Mouse (Mus musculus): Measurements from ENCODE around the gene Impad1.

Impad1 gene

DNA sequence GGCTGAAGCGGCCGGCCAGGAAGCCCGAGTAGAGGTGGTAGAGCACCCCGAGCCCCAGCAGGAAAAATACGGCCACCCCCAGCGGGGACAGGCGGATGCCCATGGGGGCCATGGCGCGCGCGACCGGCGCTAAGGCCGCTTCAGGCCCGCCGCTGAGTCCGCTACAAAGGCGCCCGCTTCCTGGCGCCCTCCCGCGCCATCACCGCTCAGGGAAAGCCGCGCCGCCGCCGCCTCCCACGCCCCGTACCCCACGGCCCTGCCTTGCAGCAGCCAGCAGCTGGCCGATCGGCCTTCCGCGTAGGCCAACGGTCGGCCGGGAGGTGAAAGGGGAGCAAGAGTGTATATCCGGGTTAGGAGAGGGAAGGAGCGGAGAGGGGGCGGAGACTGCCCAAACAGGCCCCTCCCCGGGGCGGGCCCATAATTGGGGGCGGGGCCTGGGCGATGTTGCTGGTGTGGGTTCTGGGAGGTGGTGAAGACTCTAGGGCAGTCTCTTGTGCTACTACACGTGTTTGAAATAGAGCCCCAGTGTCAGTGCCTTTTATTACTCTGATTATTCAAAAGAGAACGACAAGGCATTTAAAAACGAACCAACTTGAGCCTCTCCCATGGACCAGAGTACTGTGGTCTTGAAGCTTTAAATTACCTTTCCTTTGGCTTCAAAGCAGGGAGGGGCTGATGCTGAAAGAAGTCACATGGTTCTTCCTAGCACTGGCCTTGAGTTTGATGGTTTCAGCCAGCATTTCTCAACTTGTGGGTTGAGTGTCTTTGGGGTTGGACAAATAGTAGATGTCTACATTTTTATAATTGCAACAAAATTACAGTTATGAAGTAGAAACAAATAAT lies at the start of gene Impad1:
Impad1 (minus strand) TSS at position 364 of the 843 bp plus-strand sequence.
- peak; percentile 62 to 86 for DNase-seq (ENCODE audit: low spot score in 2 of 2)

- no peak for DNase-seq (ENCODE audit: low spot score in 2 of 2)
These were observed 47.0 kb upstream of the Impad1 start for GRCm38 (mm10) chr4:4840145-4840544.

- DNase-seq (ENCODE audit: low spot score in 2 of 2), result no peak
These were observed 40.7 kb upstream of the Impad1 start for GRCm38 (mm10) chr4:4833789-4834295.

- no peak for DNase-seq (ENCODE audit: low spot score in 2 of 2)
These were observed 35.0 kb upstream of the Impad1 start for GRCm38 (mm10) chr4:4828131-4828530.

- no peak for DNase-seq (ENCODE audit: low spot score in 2 of 2)
These were observed 29.0 kb upstream of the Impad1 start for GRCm38 (mm10) chr4:4822119-4822518.

DNA sequence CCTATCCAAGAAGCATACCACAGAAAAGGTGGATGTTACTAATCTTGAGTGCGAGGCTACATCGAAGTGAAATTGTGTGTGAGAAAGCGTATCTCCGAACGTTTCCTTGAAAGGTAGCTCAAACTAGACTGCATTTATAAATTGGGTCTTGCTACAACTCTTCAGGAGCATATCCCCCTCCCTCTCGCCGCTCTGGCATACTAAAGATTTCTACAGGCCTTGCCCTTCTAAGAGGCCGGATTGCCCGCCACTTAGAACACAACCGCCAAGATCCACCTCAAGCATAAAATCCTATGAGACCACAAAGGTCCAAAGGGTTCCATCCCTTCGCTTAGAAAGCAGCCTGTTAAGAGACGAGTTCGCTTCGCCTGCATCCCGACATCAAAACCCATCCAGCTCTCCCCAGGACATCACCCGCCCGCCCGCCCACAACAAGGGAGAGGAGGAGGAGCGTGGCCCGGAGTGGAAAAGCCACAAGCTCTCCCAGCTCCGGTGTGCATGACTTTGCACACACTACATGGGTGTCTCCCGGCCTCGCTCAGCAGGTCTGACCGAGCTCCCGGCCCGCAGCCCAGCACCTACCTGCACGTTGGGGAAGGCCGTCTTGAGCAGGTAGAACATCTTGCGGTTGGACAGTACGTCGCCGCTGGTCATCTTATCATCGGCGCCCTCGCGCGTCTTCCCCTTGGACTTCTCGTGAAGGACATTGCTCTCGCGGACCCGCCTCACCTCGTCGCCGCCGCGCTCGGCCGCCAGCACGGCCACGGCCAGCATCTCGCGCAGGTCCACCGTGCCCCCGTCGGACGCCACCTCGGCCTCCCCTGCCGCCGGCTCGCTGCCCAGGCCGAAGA lies 789 bp downstream of the Impad1 start:
- DNase-seq (ENCODE audit: low spot score in 2 of 2), result peak; percentile 27 to 50

- no peak for DNase-seq (ENCODE audit: low spot score in 2 of 2)
These were observed 2.0 kb downstream of the Impad1 start for GRCm38 (mm10) chr4:4791180-4791579.

DNA sequence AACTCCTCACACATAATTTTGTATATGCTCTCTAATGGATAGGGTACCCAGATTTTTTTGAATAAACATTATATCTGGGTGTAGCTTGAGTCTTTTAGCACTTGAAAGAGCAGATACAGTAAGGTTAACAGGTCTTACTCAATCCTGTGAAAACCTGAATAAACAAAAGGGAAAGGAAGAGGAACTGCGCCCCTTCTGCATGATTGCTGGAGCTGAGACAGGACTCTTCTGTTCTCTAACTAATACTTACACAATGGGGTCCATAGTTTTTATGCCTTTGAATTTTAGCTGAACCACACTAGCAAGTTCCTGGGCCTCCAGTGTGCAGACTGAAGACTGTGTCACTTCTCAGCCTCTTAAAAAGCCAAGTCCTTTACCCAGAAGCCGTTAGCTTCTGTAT lies 8.0 kb downstream of the Impad1 start:
- no peak for DNase-seq (ENCODE audit: low spot score in 2 of 2)

- DNase-seq (ENCODE audit: low spot score in 2 of 2), result no peak
These were observed 8.8 kb downstream of the Impad1 start for GRCm38 (mm10) chr4:4784305-4784704.

- no peak for DNase-seq (ENCODE audit: low spot score in 2 of 2)
These were observed 9.5 kb downstream of the Impad1 start for GRCm38 (mm10) chr4:4783686-4783957.

- no peak for DNase-seq (ENCODE audit: low spot score in 2 of 2)
These were observed 10.1 kb downstream of the Impad1 start for GRCm38 (mm10) chr4:4782882-4783685.

- no peak for DNase-seq (ENCODE audit: low spot score in 2 of 2)
These were observed 13.8 kb downstream of the Impad1 start for GRCm38 (mm10) chr4:4779265-4779770.

DNA sequence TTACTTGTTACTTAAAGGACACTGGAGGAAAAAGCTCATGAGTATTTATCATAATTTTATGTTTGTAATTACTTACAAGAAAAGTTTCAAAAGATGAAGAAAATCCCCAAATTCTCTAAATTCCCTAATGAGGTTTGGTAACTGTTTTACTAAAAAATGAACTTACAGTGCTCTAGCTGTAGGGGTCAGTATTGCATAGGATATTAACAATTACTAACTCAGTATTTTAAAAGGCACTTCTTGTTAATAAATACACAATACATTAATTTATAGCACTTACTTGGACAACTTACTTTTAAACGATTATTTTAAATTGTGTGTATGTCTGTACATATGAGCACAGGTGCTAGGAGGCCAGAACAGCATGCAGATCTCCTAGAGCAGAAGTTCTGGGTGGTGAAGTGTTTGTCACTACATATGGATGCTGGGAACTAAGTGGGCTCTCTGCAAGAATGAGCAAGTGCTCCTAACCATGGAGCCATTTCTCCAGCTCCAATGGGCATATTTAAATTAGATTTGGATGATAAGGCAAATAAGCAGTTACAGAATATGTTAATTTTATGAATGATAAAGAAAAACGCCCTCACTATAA lies 21.5 kb downstream of the Impad1 start:
- no peak for DNase-seq (ENCODE audit: low spot score in 2 of 2)

- DNase-seq (ENCODE audit: low spot score in 2 of 2), result no peak
These were observed 27.3 kb downstream of the Impad1 start for GRCm38 (mm10) chr4:4765806-4766205.

- DNase-seq (ENCODE audit: low spot score in 2 of 2), result no peak
These were observed 34.8 kb downstream of the Impad1 start for GRCm38 (mm10) chr4:4758376-4758775.

DNA sequence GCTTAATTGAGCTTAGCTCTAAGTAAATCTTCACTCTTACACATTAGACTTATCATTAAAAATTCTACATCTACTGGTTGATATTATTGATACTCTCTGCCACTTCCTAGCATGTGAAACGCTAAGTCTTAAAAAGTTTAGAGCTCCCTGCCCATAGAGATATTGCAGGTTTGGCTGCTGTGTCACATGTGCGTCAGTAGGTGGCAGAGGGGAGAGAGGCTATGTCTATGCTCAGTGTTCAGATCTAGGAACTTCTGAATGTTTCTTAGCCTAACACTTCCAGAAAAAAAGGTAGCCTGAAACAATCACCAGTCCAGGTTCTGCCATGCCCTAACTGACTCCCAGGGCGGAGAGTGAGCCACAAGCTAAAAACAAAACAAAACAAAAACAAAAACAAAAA lies 63.7 kb downstream of the Impad1 start:
- DNase-seq (ENCODE audit: low spot score in 2 of 2), result no peak

DNA sequence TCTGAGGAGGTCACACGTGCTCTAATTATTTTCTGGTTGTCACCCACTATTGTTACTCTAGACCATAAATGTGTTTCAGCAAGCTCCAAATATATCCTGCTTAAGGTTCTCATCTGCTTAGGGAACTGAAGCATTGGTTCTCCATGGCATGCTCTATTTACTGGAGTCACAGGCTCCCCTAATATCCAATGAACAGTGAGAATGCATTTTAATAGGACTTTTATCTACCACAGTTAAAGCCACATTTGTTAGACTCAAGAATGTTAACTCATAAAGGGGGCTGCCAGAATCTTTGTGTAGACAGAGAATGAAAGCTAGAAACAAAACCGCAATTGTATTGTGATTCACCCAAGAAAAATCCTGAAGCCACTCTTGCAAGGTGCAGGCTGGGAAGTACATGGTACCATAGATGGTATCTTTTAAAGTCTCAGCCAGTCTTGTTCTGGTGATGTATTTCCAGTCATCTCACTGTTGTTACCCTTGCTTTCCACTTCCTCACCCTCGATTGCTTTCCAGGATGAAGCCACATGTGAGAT lies 66.8 kb downstream of the Impad1 start:
- no peak for DNase-seq (ENCODE audit: low spot score in 2 of 2)

DNA sequence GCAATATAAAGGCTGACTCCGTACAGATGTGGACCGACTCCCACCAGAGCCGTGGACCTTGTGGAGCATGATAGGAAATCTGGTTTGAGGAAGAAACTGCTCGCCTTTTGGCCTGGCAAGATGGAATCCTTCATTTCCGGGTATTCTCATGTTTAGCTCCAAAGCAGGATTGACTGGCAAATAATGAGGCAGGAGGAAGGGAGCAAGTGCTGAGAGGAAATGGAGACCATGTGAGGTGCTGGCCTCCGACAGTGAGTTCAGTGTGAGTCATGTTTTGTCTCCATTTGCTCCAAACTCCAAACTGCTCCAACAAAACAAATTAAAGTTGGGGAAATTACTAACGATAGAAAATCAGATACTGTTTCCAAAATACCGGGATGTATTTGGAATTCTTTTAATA lies 69.3 kb downstream of the Impad1 start:
- DNase-seq (ENCODE audit: low spot score in 2 of 2), result no peak

DNA sequence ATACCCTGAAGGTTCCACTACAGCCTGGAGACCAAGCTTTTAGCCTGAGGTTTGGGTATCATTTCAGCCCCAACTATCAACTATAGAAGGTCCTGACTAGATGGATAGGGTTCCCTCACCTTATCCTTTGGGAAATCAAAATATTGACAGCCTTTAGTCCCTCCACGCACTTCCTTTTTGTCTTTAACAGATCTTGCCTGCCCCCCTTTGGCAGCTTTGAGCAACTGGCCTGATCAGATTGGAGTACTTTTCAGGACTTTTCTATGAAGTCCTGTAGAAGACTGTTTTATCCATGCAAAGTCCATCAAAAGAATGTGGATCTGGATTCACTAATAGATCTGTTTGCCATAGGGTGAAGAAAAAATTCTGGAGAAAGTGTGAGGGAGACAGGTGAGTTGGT lies 71.1 kb downstream of the Impad1 start:
- no peak for DNase-seq (ENCODE audit: low spot score in 2 of 2)

DNA sequence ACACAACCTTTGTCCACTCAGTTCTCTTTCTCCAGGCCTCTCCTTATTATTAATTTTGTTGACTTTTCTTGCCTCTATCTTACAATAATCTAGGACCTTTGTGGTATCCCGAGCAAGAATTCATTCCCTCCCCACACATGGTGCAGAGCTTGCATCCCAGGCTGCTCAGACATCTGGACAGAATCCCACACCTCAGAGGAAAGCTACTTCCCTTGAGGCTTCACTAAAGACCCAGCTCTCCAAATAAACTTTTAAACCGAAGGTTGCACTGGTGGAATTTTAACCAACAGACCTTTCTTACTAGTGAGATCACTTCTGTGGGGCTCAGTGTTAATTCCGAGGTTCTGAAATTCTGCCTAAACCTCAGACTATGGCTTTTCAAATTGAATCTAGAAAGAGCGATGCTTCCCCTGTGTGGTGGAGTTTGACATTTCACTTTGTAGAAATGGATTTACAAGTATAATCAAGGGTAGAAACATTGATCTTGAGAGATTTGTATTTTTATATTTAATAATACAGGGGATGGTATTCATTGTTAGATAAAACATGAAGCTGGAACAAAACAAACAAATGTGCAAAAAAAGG lies 75.3 kb downstream of the Impad1 start:
- no peak for DNase-seq (ENCODE audit: low spot score in 2 of 2)

All from cerebellum, postnatal 4 days (tissue).